Mouse (Mus musculus) common myeloid progenitor, adult 5-6 weeks (primary cell): ENCODE data around the gene Smap2. TPM values are rescaled to one million over a fixed set of nuclear protein-coding genes. Genes with fewer than 3 reads are reported as not detected.

Source experiments
- ATAC-seq: replicated peaks from 2 replicates; pipeline ENCODE4 v1.8.0; 2016; ENCODE audit warnings: low read depth, mild to moderate bottlenecking, moderate TSS enrichment, inconsistent platforms; ENCODE audit not compliant: poor library complexity, severe bottlenecking
- total RNA-seq: library from RNA; stranded (forward); fragments of 200-1000, 187-1606 nt; gene quantifications from 2 replicates; pipeline ENCODE4 v1.2.3, GENCODE M21; 2017

The Smap2 gene
- total RNA-seq, 1 experiment from 2014 or later, result 81.6 TPM

DNA sequence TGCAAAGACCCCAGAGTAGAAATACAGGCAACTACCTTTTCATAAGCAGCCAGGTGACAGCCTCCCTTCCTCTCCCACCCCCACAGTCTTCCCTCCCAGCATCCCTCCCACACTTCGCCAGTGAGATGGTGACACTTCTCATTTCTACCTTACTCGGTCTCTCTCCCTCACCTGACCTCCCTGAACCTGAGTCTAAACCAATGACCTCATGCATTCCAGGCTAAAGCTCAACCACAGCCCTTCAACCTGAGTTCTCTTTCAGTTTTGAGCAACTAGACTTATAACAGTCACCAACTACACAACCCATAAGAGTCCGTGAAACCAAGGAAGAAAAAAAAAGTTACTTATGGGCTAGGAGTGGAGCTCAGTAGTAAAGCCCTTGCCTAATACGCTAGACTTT is 29.7 kb downstream of the Smap2 start:
- ATAC-seq, result 0 out of 2 replicates have a peak, but pooled peaks have one; percentile 1

DNA sequence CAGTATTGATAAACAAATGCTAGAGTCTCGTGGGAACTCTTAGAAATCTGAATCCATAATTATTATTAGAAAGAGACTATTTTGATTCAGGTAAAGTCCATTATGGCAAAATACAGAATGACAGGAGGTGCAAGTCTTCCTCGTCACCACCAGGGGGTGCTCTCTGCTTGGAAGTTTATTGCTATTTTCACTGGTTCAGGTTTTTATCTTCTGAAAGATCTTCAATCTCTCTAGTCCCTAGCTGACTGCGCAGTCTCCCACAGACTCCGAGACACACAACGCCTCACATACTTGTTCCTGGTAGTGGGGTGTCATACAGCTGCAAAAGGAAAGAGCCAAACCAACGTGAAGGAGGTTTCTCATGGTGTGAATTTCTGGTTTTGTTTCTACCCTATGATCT is 30.6 kb downstream of the Smap2 start:
- ATAC-seq, result peak; percentile 90

DNA sequence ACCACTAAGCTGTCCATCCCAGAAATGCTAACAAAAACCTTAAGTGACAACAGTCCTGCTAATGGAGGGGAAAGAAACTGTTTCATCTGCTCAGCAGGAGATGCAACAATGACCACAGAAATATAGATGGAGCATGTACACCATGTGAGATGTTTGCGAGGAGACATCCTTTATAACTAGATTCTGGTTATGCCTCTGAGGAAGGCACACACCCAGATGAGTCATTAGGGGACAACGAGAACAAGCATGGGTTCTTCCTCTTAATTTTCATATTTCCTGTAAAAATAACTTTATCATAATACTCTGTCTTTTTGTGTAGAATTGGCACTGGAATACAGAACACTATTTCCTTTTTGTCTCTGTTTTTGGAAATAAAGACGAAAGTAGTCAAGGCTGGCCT is 38.8 kb downstream of the Smap2 start:
- ATAC-seq, result no peak; the same call in 1 of the 2 replicates

DNA sequence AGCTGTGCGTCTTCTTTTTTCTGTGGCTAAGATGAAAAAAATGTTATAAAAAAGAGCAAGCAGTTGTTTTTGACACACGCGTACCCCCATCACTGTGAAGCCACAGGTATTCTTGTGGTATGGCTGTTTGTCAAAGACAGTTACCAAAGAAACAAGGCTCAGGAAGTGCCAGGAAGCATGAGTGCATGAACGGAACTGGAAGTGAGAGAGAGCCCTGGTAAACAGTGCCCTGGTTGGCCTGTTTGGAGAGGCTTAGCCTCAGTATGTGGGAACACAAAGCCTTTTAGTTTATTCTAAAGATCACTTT is 41.7 kb downstream of the Smap2 start:
- peak; percentile 84 for ATAC-seq

DNA sequence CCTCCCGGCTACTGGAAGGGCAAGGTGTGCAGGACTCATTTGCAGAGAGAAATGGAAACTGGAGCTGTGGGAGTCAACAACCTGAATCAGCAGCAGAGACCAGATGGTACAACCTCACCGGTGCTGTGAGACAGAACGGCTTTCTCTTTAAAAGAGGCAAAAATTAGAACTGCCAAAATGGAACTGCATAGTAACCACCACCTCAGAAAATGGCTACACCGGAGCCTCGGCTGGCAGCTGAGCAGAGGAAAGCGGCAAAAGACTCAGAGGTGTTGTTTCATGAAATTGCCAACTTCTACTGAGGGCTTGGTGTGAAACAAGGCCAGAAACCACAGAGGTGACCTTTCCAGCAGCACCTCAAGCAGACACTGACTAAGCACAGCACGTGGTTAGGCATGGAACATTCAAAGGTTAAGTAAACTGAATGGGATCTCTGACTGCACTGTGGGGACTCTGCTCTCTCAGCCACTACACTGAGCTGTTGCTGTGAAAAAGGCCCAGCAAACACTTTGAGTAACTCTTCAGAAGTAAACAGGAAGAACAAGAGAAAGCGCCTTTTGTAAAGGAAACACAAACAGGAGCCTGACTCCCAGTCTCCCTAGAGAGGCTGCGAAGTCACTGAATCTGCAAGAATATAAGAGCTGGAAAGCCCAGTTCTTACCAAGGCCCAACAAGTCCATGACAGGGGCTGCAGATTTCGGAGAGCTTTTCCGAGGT is 42.2 kb downstream of the Smap2 start:
- 0 out of 2 replicates have a peak, but pooled peaks have one; percentile 8 for ATAC-seq

DNA sequence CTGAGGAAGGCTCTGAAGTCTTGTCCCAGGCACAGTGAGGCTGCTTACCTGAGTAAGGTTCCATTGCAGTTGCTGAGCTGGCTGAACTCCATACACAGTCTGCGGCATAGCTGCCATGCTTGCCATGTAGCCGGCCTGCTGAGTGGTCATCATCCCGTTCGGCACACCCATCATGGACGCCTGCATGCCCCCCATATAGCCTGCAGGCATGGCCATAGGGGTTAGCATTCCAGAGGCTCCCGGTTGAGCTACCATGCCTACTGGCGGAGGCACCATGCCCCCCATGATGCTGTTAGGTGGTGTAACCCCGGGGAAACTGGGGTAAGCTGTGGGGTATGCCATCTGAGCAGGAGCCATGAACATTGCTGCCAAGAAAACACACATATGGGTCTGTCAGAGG is 45.2 kb downstream of the Smap2 start:
- no peak for ATAC-seq

DNA sequence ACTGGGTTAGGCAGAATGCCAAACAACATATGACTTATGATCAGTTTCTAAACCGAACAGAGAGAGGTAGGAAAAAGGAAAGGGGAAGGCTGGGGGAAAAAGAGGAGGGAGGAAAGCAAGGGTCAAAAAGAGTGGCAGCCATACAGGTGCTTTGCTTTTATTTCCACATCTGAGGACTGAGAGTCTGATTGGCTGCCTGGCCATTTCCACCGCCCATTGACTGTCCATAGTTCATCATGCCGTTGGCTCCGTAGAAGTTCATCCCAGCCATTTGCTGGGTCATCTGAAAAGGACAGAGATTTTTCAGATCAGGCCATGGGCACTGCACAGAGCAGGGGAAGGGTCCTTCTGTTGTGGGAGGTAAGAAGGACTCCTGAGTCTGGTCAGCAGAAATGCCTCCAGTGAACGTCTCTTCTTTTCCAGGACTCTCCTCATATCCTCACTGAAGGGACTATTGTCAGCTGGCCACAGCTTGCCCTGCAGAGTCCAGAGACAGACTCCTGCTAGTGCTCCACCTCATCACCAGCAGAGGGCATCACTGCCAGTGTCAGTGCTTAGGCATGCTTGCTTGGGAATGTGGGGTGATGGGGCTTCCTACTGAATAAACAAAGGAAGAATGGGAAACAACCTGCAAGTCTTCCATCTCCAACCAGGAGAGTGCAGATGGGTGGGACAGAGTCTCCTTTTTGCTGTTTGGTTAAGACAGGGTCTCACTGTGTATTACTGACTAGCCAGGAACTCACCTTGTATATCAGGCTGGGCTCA is 47.5 kb downstream of the Smap2 start:
- ATAC-seq, result peak; percentile 73

DNA sequence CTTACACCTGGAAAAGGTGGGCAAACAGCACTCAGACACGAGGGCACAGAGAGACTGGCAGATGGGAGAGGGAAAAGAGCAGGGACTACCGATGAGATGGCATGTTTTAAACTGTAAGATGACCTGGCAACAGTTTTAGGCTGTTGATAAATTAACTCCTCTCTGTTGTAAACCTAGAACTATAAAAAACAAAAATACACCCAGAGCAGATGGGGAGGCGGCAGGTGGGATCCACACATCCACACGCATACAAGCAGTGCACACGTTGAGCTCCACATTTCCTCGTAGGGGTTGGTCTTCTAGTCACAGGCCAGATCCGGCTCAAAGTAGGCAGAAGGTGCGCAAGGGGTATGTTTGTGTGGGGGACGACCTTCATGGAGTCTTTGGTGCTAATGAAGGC is 48.6 kb downstream of the Smap2 start:
- no peak for ATAC-seq

DNA sequence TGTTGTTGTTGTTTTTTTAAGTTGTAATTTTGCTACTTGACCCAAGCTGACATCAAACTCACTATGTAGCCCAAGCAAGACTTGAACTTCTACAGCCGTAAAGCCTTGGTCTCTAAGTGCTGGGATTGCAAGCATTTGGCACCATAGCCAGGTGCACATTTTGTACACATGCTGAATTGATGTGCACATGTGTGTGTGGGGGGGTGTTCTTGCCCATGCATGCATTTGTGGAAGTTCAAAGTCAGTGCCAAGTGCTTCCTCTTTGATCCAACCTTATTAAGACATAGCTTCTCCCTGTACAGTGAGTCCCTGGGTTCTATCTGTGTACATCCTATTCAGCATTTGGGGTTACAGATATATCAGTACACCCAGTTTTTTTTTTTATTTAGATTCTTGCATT is 61.5 kb downstream of the Smap2 start:
- ATAC-seq, result no peak

DNA sequence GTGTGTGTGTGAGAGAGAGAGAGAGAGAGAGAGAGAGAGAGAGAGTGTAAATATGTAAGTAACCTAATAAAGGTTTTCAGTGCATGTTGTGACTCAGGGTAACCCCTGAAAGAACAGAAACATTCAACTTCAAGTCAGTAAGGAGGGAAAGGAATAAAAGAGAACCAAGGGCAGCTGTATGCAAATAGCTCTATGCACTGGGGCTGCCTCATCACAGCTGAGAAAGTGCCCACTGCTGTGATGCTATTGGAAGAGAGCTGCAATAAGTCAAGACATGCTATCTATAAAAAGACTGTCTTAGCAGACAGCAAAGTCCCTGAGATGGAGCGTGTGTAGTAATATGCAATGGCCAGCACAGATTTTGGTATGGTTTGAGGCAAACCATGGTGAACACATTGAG is 63.4 kb downstream of the Smap2 start:
- ATAC-seq, result no peak

DNA sequence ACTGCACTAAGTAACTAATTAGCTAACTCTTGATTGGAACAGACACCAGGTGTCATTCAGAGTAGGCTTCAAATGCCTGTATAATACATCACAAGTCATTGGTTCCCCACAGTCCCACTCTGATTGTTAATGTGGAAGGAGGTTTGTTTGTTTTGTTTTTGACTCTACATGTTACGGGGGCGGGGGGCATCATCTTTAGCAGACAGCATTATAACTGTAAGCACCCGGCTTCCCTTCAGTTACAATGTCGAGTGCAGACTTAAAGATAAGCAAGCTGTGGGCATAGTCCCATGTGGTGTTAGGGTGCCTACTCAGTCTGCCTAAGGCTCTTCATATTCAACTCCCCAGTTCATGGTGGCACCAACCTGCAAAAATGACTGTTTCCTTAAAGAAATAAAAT is 64.0 kb downstream of the Smap2 start:
- ATAC-seq, result peak; percentile 35

DNA sequence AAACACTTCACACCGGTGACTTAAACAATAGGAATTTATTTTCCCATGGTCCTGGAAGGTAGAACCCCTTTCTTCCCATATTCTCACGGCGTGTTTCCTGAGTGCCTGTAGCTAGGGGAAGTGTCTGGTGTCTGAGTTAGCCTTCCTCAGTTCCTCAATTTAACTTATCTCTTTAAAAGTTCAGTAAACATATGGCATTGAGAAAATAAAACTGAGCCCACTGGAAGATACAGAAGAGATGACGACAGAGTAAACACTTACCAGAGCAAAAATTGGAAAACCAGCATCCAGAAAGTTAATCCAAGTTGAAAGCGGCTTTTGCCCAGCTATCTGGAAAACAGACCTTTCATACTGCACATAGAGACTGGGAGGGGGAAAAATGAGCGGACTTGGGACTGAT is 64.9 kb downstream of the Smap2 start:
- ATAC-seq, result peak; percentile 61

DNA sequence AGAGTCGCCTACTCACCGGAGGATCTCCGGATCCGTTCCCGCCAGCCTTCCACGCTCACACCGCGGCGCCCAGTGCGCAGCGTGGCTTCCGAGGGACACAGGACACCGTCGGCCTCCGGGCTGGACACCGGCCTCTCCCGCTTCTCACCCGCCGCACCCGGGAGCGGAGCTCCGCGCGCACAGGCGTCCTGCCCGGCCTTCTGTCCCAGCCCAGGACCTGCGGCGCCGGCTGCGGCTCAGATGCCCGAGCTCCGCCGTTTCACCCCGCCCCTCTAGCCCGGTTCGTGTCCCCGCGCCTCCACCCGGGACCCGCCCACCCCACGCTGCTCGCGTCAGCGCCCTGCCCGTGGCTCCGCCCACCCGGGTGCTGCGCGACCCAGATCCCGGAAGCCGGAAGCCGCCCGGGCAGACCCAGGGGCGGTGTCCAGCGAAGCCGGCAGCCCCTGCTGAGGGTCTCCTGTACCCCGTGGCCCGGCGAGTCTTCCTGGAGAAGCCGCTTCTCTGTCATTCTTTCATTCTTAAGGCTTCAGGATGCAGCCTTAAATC is 65.5 kb downstream of the Smap2 start, which contains the start of gene Zfp69:
Gene Zfp69, minus strand, starts transcription at position 272 of the 546 bp plus-strand sequence.
- ATAC-seq, result peak; percentile 79

DNA sequence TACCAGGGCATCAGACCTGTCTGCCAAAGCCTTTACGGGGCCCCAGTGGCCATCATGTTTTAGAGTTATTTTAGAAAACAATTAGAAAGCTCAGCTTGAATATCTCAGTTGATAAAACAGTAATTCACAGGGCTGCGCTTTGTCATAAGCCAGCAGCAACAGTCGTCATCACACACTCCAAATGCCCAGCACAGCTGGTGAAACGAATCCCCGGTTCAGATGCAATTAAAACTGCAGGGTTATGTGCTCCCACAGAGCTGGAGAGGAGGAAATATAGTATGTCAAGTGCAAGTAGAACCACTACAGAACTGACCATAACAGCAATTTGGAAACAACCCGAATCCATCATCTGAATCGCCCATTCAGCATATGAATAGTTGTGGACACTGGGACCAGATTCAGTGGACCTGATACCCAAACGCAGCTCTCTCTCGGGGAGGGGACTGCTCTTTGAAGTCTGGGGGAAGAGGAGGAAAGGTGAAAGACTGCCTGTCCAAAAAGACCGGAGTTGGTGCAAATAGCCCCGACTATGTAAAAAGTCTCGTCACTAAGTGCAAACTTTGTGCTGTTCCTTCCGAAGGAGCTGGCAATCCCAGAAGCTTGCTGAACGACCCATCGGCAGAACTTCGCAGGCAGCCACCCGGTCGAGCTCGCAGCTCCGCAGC is 66.2 kb downstream of the Smap2 start:
- no peak for ATAC-seq

DNA sequence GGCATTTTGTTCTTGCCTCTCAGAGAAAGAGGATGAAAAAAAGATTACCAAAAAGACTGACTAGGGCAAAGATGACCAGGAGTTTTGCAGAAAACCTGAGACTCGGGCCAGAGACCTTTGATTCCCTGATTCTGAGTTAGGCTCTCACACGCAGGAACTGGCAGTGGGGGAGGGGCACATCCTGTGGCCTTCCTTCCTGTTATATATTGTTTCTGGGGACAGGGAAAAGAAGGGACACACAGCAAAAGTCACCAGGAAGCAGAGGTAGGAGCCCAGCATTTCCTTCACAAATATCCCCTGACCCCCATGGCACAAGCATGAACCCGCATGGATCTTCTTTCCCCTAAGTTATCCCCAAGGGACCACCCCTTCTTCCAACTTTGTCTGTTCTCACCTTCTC is 68.1 kb downstream of the Smap2 start:
- ATAC-seq, result no peak

DNA sequence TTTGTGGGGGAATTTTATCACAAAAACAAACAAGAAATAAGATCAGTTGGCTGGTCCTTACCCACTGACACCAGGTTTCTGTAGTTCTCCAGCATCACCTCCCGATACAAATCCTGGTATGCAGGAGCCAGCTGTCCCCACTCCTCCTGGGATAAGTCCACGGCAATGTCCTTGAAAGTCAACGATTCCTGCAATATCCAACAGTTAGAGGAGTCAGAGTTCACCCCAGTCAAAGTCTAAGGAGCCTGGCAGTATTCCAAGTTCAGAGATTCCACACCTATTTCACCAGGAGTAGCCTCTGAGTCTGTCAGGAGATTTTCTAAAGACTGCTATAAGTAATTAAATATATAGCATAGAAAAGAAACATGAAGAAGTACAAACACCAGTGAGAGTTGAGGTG is 82.0 kb downstream of the Smap2 start:
- no peak for ATAC-seq

DNA sequence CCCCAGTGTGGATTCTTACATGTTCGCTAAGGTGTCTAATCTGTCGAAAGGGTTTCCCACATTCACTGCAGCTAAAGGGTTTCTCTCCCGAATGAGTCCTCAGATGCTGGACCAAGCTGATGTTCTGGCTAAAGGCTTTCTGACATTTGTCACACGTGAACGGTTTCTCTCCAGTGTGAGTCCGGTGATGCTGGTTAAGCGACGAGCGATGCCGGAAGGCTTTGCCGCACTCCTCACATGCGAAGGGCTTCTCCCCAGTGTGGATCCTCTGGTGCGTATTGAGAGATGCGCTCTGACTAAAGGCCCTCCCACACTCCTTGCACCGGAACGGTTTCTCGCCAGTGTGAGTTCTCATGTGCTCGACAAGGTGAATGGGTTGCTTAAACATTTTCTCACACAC is 86.3 kb downstream of the Smap2 start:
- no peak for ATAC-seq

DNA sequence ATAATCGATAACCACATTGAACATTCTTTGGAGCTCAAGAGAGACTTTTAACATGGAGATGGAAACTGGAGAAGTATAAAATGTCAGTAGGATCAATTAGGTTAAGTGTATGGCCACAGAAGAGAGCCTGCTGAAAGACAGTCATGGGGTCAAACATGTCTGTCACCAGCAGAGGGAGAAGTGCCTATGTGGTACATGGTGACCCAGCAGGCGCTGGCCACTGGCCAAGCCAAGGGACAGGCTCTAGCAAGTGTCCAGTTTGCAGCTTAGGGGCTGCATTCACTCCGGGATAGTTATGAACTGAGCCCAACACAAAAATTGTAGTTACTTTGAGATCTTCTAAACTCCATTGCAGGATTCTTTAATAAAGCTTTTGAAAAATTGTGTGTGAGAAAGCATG is 88.4 kb downstream of the Smap2 start:
- ATAC-seq, result no peak

DNA sequence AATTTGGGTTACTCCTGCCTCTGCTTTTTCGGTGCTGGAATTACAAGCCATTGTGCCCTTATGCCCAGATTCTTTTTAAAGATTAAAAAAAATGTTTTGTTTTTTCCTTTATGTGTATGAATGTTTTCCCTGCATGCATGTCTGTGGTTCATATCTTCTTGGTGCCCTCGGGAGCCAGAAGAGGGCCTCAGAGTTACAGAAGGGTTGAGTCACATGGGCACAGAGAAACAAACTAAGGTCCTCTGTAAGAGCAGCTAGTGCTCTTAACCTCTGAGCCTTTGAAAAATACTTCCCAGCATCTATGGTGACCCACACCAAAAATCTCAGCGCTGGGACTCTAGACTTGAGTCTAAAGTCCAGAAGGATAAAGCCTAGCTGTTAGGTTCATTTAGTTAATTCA is 91.7 kb downstream of the Smap2 start:
- peak; percentile 63 for ATAC-seq

DNA sequence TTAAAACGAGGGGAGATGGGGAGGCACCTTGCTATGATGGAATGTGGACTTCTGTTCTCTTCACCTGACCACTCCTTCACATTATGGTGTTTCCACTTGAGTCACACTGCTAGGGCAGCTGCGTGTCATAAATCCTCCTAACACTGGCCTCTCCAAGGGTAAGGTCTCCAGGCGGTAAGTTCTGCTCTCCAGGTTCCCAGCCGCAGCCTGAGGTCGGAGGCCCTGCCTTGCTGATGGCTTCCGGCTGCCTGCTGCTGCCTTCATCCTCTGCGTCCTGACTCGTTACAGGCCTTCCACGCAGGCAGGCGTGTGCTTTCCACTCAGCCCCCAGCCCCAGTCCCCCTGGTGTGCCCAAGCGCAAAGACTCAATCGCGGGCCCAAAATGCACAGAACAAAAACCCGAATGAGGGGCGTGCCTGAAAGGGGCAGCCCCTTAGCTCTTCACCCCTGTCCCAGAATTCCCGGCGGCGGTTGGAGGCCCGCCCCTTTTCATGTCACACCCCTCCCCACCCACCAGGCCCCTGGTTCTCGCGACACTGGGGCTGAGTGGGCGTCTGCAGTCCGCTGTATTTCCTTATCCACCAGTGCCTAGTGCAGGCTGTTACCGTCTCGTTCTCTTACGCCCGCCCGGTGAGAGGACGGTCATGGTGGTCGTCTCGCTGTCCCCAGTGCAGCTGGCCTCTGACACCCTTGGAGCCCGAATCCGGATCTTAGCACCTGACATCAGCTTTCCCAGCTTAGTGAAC is 92.3 kb downstream of the Smap2 start, which contains the start of gene Exo5:
Gene Exo5, minus strand, starts transcription at position 464 of the 746 bp plus-strand sequence.
- ATAC-seq, result peak; percentile 95
